Mouse (Mus musculus): Measurements from ENCODE around the gene Camk1d. TPM values are rescaled to one million over a fixed set of nuclear protein-coding genes. Genes with fewer than 3 reads are reported as not detected.

Gene Camk1d
- total RNA-seq, 1 experiment, result 12.5 TPM

DNA sequence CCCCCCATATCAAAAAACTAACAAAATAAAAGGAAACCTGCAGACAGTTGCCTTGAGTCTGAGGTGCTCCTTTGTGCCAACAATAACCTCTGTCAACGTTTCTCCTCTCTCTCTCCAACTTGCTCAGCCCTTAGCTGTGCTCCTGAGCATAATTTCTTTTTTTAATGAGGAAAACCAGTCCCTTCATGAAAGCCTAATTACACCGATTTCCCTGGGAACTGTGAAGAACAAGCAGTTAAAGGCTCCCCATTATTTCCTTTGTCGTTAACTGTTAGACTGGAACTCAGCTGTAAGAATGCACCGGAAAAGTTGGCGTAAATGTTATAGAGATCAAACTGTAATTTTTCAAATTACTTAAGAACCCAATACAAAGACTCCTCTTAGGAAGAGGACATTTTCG, 316.3 kb downstream of the Camk1d start:
- in situ Hi-C loops (cut with MboI; ENCODE audit: low sequenced_read_pairs in 2 of 2, unreplicated experiment in 2 of 2), result no loop called here
- no peaks in the 10 kb centered on the region for H3K9me3 ChIP-seq (ENCODE audit: control insufficient read depth, insufficient read depth, low read depth, low read length)
- TF ChIP-seq MAFK (IDR thresholded peaks at IDR 0.05; ENCODE audit: insufficient read depth, low read depth, low read length), result no peak
- no peak for TF ChIP-seq ZNF384 (IDR thresholded peaks at IDR 0.05; ENCODE audit: low read depth, low read length)
- no peak for TF ChIP-seq ZC3H11A (IDR thresholded peaks at IDR 0.05; ENCODE audit: borderline replicate concordance, low read depth, low read length)
- TF ChIP-seq HCFC1 (IDR thresholded peaks at IDR 0.05; ENCODE audit: borderline replicate concordance, insufficient read depth, low read length), result no peak
- no peak for TF ChIP-seq CHD2 (IDR thresholded peaks at IDR 0.05; ENCODE audit: low read depth, low read length)
- no peak overlapping the region for H3K4me3 ChIP-seq (ENCODE audit: insufficient read depth in 1 of 2, low read depth in 1 of 2, low read length in 2 of 2, poor library complexity in 1 of 2, severe bottlenecking in 1 of 2)
- H3K27ac ChIP-seq (ENCODE audit: insufficient read depth, low read depth, low read length, poor library complexity, severe bottlenecking), result no peak overlapping the region
- H3K36me3 ChIP-seq (ENCODE audit: control insufficient read depth, insufficient read depth, low read length, poor library complexity, severe bottlenecking), result no peaks in the 10 kb centered on the region; the same call in 1 of the 2 replicates
- DNase-seq (ENCODE audit: low read depth, low spot score), result no peak
- no peak overlapping the region for H3K9ac ChIP-seq (ENCODE audit: insufficient read depth, low read depth, low read length, poor library complexity, severe bottlenecking)
- peaks cover 0 to 3% of the 10 kb centered on the region in 2 experiments; a peak in 1 of 4 replicates for H3K4me1 ChIP-seq (ENCODE audit: control insufficient read depth in 2 of 2, insufficient read depth in 2 of 2, low read length in 2 of 2, poor library complexity in 1 of 2)

- TF ChIP-seq MAFK (IDR thresholded peaks at IDR 0.05; ENCODE audit: insufficient read depth, low read depth, low read length) (no peak), HCFC1 (IDR thresholded peaks at IDR 0.05; ENCODE audit: borderline replicate concordance, insufficient read depth, low read length) (no peak), CHD2 (IDR thresholded peaks at IDR 0.05; ENCODE audit: low read depth, low read length) (no peak), ZNF384 (IDR thresholded peaks at IDR 0.05; ENCODE audit: low read depth, low read length) (no peak), ZC3H11A (IDR thresholded peaks at IDR 0.05; ENCODE audit: borderline replicate concordance, low read depth, low read length) (no peak)
- H3K27ac ChIP-seq (ENCODE audit: insufficient read depth, low read depth, low read length, poor library complexity, severe bottlenecking), result no peak overlapping the region
- DNase-seq (ENCODE audit: low read depth, low spot score), result no peak
- no peak overlapping the region for H3K9ac ChIP-seq (ENCODE audit: insufficient read depth, low read depth, low read length, poor library complexity, severe bottlenecking)
- no peaks in the 10 kb centered on the region; the same call in 1 of the 2 replicates for H3K36me3 ChIP-seq (ENCODE audit: control insufficient read depth, insufficient read depth, low read length, poor library complexity, severe bottlenecking)
- H3K9me3 ChIP-seq (ENCODE audit: control insufficient read depth, insufficient read depth, low read depth, low read length), result no peaks in the 10 kb centered on the region
- in situ Hi-C loops (cut with MboI; ENCODE audit: low sequenced_read_pairs in 2 of 2, unreplicated experiment in 2 of 2), result no loop called here
- no peak overlapping the region for H3K4me3 ChIP-seq (ENCODE audit: insufficient read depth in 1 of 2, low read depth in 1 of 2, low read length in 2 of 2, poor library complexity in 1 of 2, severe bottlenecking in 1 of 2)
- H3K4me1 ChIP-seq (ENCODE audit: control insufficient read depth in 2 of 2, insufficient read depth in 2 of 2, low read length in 2 of 2, poor library complexity in 1 of 2), result peaks cover 0 to 3% of the 10 kb centered on the region in 2 experiments; a peak in 1 of 4 replicates
Observed at GRCm38 (mm10) chr2:5397468-5397867, 316.8 kb downstream of the Camk1d start.

GRCm38 (mm10) chr2:5396415-5396814, 317.9 kb downstream of the Camk1d start:
- Histone ChIP-seq H3K36me3 (ENCODE audit: control insufficient read depth, insufficient read depth, low read length, poor library complexity, severe bottlenecking) (no peaks in the 10 kb centered on the region; the same call in 1 of the 2 replicates), H3K27ac (ENCODE audit: insufficient read depth, low read depth, low read length, poor library complexity, severe bottlenecking) (no peak overlapping the region), H3K9ac (ENCODE audit: insufficient read depth, low read depth, low read length, poor library complexity, severe bottlenecking) (no peak overlapping the region), H3K4me3 (ENCODE audit: insufficient read depth in 1 of 2, low read depth in 1 of 2, low read length in 2 of 2, poor library complexity in 1 of 2, severe bottlenecking in 1 of 2) (no peak overlapping the region), H3K9me3 (ENCODE audit: control insufficient read depth, insufficient read depth, low read depth, low read length) (no peaks in the 10 kb centered on the region), H3K4me1 (ENCODE audit: control insufficient read depth in 2 of 2, insufficient read depth in 2 of 2, low read length in 2 of 2, poor library complexity in 1 of 2) (no peaks in the 10 kb centered on the region)
- DNase-seq (ENCODE audit: low read depth, low spot score), result no peak
- no peak for TF ChIP-seq MAFK (IDR thresholded peaks at IDR 0.05; ENCODE audit: insufficient read depth, low read depth, low read length)
- no peak for TF ChIP-seq HCFC1 (IDR thresholded peaks at IDR 0.05; ENCODE audit: borderline replicate concordance, insufficient read depth, low read length)
- no peak for TF ChIP-seq ZC3H11A (IDR thresholded peaks at IDR 0.05; ENCODE audit: borderline replicate concordance, low read depth, low read length)
- TF ChIP-seq ZNF384 (IDR thresholded peaks at IDR 0.05; ENCODE audit: low read depth, low read length), result no peak
- no peak for TF ChIP-seq CHD2 (IDR thresholded peaks at IDR 0.05; ENCODE audit: low read depth, low read length)
- in situ Hi-C loops (cut with MboI; ENCODE audit: low sequenced_read_pairs in 2 of 2, unreplicated experiment in 2 of 2), result no loop called here

- Histone ChIP-seq H3K36me3 (ENCODE audit: control insufficient read depth, insufficient read depth, low read length, poor library complexity, severe bottlenecking) (no peaks in the 10 kb centered on the region; the same call in 1 of the 2 replicates), H3K27ac (ENCODE audit: insufficient read depth, low read depth, low read length, poor library complexity, severe bottlenecking) (no peak overlapping the region), H3K4me3 (ENCODE audit: insufficient read depth in 1 of 2, low read depth in 1 of 2, low read length in 2 of 2, poor library complexity in 1 of 2, severe bottlenecking in 1 of 2) (no peak overlapping the region), H3K4me1 (ENCODE audit: control insufficient read depth in 2 of 2, insufficient read depth in 2 of 2, low read length in 2 of 2, poor library complexity in 1 of 2) (no peaks in the 10 kb centered on the region), H3K9ac (ENCODE audit: insufficient read depth, low read depth, low read length, poor library complexity, severe bottlenecking) (no peak overlapping the region), H3K9me3 (ENCODE audit: control insufficient read depth, insufficient read depth, low read depth, low read length) (no peaks in the 10 kb centered on the region)
- no peak for DNase-seq (ENCODE audit: low read depth, low spot score)
- TF ChIP-seq ZC3H11A (IDR thresholded peaks at IDR 0.05; ENCODE audit: borderline replicate concordance, low read depth, low read length), result no peak
- no peak for TF ChIP-seq CHD2 (IDR thresholded peaks at IDR 0.05; ENCODE audit: low read depth, low read length)
- no peak for TF ChIP-seq MAFK (IDR thresholded peaks at IDR 0.05; ENCODE audit: insufficient read depth, low read depth, low read length)
- TF ChIP-seq ZNF384 (IDR thresholded peaks at IDR 0.05; ENCODE audit: low read depth, low read length), result no peak
- no peak for TF ChIP-seq HCFC1 (IDR thresholded peaks at IDR 0.05; ENCODE audit: borderline replicate concordance, insufficient read depth, low read length)
- in situ Hi-C loops (cut with MboI; ENCODE audit: low sequenced_read_pairs in 2 of 2, unreplicated experiment in 2 of 2), result no loop called here
Observed at GRCm38 (mm10) chr2:5395873-5396272, 318.4 kb downstream of the Camk1d start.

GRCm38 (mm10) chr2:5392921-5393320, 321.4 kb downstream of the Camk1d start:
- no peak overlapping the region for H3K9ac ChIP-seq (ENCODE audit: insufficient read depth, low read depth, low read length, poor library complexity, severe bottlenecking)
- in situ Hi-C loops (cut with MboI; ENCODE audit: low sequenced_read_pairs in 2 of 2, unreplicated experiment in 2 of 2), result no loop called here
- TF ChIP-seq MAFK (IDR thresholded peaks at IDR 0.05; ENCODE audit: insufficient read depth, low read depth, low read length) (no peak), ZNF384 (IDR thresholded peaks at IDR 0.05; ENCODE audit: low read depth, low read length) (no peak), ZC3H11A (IDR thresholded peaks at IDR 0.05; ENCODE audit: borderline replicate concordance, low read depth, low read length) (no peak), CHD2 (IDR thresholded peaks at IDR 0.05; ENCODE audit: low read depth, low read length) (no peak), HCFC1 (IDR thresholded peaks at IDR 0.05; ENCODE audit: borderline replicate concordance, insufficient read depth, low read length) (no peak)
- no peak overlapping the region for H3K4me3 ChIP-seq (ENCODE audit: insufficient read depth in 1 of 2, low read depth in 1 of 2, low read length in 2 of 2, poor library complexity in 1 of 2, severe bottlenecking in 1 of 2)
- no peak overlapping the region for H3K27ac ChIP-seq (ENCODE audit: insufficient read depth, low read depth, low read length, poor library complexity, severe bottlenecking)
- no peak for DNase-seq (ENCODE audit: low read depth, low spot score)
- H3K36me3 ChIP-seq (ENCODE audit: control insufficient read depth, insufficient read depth, low read length, poor library complexity, severe bottlenecking), result no peaks in the 10 kb centered on the region
- H3K4me1 ChIP-seq (ENCODE audit: control insufficient read depth in 2 of 2, insufficient read depth in 2 of 2, low read length in 2 of 2, poor library complexity in 1 of 2), result no peaks in the 10 kb centered on the region
- H3K9me3 ChIP-seq (ENCODE audit: control insufficient read depth, insufficient read depth, low read depth, low read length), result no peaks in the 10 kb centered on the region
